Mouse (Mus musculus): ENCODE data around the gene Chd9. TPM values are rescaled to one million over a fixed set of nuclear protein-coding genes. Genes with fewer than 3 reads are reported as not detected.
A peak's percentile ranks its signal among the peaks of the same experiment; 100 is the strongest.
"Not testable (repeated sequence)": the region's sequence is repeated elsewhere in the genome, so short reads cannot be mapped to it uniquely, and the experiment has no call there.

Chd9 gene
- polyA plus RNA-seq, 1 experiment from 2014 or later: 53.5 TPM

GRCm38 (mm10) chr8:90908580-90909471 lies 80.7 kb downstream of the Chd9 start:
- Histone ChIP-seq H3K4me3 (peak overlapping the region; percentile 76), H3K4me1 (replicated peaks) (0 out of 2 replicates have a peak, but pooled peaks cover 3% of the 10 kb centered on the region), H3K36me3 (no peaks in the 10 kb centered on the region), H3K27ac (ENCODE audit: poor library complexity, severe bottlenecking) (peak overlapping the region; percentile 91), H3K9ac (peak overlapping the region; percentile 92), H3K27me3 (replicated peaks) (no peaks in the 10 kb centered on the region), H3K9me3 (replicated peaks) (no peaks in the 10 kb centered on the region), H3K4me2 (peak overlapping the region; percentile 96)
- peak; percentile 19 for ATAC-seq (ENCODE audit: insufficient number of reproducible peaks, low FRiP score)
- under 1% methylated on average over 86 of the region's 89 CpGs for WGBS

DNA sequence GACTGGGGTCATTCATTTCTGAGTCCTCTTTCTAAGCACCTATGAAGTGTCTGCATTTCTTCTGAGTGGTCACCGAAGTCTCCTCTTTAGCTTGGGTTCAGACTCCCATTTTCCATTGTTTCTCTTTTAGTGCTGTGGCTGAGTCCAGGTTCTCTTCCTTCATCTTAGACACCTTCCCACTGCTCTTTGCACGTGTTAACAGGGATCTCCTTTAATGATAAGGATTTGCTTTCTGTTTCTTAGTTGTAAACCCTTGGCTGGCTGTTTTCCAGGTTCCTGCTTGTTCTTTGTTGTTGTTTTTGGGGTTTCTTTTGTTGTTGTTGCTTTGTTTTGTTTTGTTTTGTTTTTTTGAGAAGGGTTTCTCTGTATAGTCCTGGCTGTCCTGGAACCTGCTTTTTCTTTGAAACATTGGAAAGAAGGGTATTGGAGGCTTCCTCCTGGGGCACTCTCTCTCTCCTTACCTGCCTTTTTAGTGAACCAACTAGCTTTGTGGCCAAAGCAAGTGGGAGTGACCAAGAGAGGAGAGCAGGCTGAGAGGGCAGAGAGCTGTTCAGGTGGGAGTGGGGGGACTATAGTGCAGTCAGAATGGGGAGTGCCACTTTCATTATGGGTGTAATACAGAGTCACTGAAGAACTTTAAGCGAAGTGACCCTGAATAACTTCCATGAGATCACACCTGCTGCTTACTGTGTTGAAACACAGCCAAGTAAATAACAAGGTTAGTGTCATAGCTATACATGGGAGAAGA lies 95.2 kb downstream of the Chd9 start:
- no peak for ATAC-seq (ENCODE audit: insufficient number of reproducible peaks, low FRiP score)
- WGBS: 67% methylated on average over 3 of the region's 3 CpGs

DNA sequence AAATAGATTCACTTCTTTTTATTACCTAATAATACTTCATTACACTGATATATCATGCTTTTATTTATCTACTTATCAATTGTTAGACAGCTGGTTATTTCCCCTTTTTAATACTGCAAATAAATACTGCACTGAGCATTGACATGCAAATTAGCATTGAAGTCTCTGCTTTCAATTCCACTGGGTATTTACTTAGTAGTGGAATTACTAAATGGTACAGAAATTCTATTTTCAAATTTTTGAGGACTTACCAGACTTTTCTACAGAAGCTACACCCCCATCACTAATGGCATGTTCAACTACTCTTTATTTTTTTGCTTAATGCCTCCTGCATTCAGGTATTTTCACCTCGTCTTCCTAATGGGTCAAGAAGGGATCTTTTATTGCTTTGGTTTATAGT lies 100.3 kb downstream of the Chd9 start:
- Histone ChIP-seq H3K9me3 (replicated peaks) (no peaks in the 10 kb centered on the region), H3K36me3 (peaks cover 13% of the 10 kb centered on the region), H3K9ac (no peak overlapping the region), H3K4me2 (no peak overlapping the region), H3K27ac (ENCODE audit: poor library complexity, severe bottlenecking) (no peak overlapping the region), H3K4me1 (replicated peaks) (no peaks in the 10 kb centered on the region), H3K27me3 (replicated peaks) (no peaks in the 10 kb centered on the region), H3K4me3 (no peak overlapping the region)
- ATAC-seq (ENCODE audit: insufficient number of reproducible peaks, low FRiP score): no peak
- 87% methylated on average over 1 of the region's 1 CpGs for WGBS

More for the DNA sequence above, 95.2 kb downstream of the Chd9 start:
- Histone ChIP-seq H3K9me3 (replicated peaks) (no peaks in the 10 kb centered on the region), H3K4me3 (no peak overlapping the region), H3K27me3 (replicated peaks) (no peaks in the 10 kb centered on the region), H3K4me2 (no peak overlapping the region), H3K4me1 (replicated peaks) (no peaks in the 10 kb centered on the region), H3K27ac (ENCODE audit: poor library complexity, severe bottlenecking) (no peak overlapping the region), H3K36me3 (0 out of 2 replicates have a peak, but pooled peaks cover 2% of the 10 kb centered on the region), H3K9ac (no peak overlapping the region)

- not testable (repeated sequence) for ATAC-seq (ENCODE audit: insufficient number of reproducible peaks, low FRiP score); H3K27me3 ChIP-seq (replicated peaks); H3K27ac ChIP-seq (ENCODE audit: poor library complexity, severe bottlenecking); H3K9me3 ChIP-seq (replicated peaks); H3K9ac ChIP-seq; H3K4me3 ChIP-seq; H3K4me2 ChIP-seq; H3K4me1 ChIP-seq (replicated peaks)
- H3K36me3 ChIP-seq: peaks cover 16% of the 10 kb centered on the region
Measured at GRCm38 (mm10) chr8:90930125-90930524, 102.0 kb downstream of the Chd9 start.

DNA sequence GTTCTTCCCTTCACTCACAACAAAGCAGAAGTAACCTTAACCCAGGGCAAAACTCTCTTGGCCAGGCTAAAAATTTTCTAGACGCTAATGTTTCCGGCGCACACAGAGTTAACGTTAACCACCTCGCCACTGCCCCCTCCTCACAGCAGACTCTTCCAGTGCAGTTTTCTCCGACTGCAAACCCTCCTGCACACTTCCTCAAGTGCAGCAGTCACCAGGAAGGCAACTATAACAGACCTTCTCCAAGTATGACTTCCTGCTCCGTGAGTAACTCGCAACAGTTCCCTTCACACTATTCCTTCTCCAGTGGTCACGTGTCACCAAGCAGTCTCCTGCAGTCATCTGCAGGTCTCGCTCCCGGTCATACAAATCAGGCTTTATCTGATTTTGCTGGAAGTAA lies 104.8 kb downstream of the Chd9 start:
- Histone ChIP-seq H3K36me3 (peaks cover 16% of the 10 kb centered on the region), H3K4me3 (no peak overlapping the region), H3K9ac (no peak overlapping the region), H3K4me2 (no peak overlapping the region), H3K9me3 (replicated peaks) (no peaks in the 10 kb centered on the region), H3K4me1 (replicated peaks) (no peaks in the 10 kb centered on the region), H3K27me3 (replicated peaks) (no peaks in the 10 kb centered on the region), H3K27ac (ENCODE audit: poor library complexity, severe bottlenecking) (no peak overlapping the region)
- 62% methylated on average over 11 of the region's 11 CpGs for WGBS
- ATAC-seq (ENCODE audit: insufficient number of reproducible peaks, low FRiP score): no peak

DNA sequence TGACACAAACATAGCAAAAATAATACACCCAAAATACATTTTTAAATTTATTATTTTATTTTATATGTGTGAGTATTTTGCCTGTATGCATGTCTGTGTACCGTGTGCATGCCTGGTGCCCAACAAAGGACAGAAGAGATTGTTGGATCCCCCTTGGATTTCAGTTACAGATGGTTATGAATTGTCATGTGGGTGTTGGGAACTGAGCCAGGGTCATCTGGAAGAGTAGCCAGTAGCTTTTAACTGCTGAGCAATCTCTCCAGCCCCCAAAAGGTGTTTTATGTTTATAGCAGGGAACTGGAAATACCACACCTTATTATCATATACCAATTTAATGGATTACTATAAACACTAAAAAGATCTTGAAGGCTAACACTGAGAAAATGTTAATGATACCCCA lies 106.6 kb downstream of the Chd9 start:
- Histone ChIP-seq H3K36me3 (peaks cover 16% of the 10 kb centered on the region), H3K4me3 (no peak overlapping the region), H3K4me1 (replicated peaks) (0 out of 2 replicates have a peak, but pooled peaks cover 3% of the 10 kb centered on the region), H3K27me3 (replicated peaks) (no peaks in the 10 kb centered on the region), H3K27ac (ENCODE audit: poor library complexity, severe bottlenecking) (no peak overlapping the region), H3K4me2 (no peak overlapping the region), H3K9ac (no peak overlapping the region), H3K9me3 (replicated peaks) (no peaks in the 10 kb centered on the region)
- ATAC-seq (ENCODE audit: insufficient number of reproducible peaks, low FRiP score): no peak
- WGBS: 90% methylated on average over 1 of the region's 1 CpGs

DNA sequence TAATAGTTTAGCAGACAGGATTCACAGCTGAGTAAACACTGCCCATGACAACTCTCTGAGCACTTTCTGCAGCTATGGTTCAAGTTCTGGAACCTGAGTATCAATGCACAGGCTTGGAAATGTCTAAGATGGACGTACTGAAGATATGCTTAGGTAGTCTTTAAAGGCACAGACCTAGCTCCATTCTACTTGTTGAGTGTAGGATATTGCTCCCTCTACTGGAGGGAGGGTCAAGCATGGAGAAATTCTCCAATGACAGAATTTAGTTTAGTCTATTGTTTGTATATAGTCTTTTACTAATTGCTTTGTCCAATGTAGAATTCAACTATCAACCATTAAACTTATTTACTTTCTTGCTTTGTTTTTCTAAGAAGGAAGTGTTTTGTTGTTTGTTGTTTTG lies 108.7 kb downstream of the Chd9 start:
- Histone ChIP-seq H3K36me3 (peaks cover 16% of the 10 kb centered on the region), H3K4me1 (replicated peaks) (0 out of 2 replicates have a peak, but pooled peaks cover 3% of the 10 kb centered on the region), H3K27ac (ENCODE audit: poor library complexity, severe bottlenecking) (no peak overlapping the region), H3K4me2 (no peak overlapping the region), H3K9me3 (replicated peaks) (no peaks in the 10 kb centered on the region), H3K9ac (no peak overlapping the region), H3K4me3 (no peak overlapping the region), H3K27me3 (replicated peaks) (no peaks in the 10 kb centered on the region)
- 44% methylated on average over 1 of the region's 1 CpGs for WGBS
- no peak for ATAC-seq (ENCODE audit: insufficient number of reproducible peaks, low FRiP score)

DNA sequence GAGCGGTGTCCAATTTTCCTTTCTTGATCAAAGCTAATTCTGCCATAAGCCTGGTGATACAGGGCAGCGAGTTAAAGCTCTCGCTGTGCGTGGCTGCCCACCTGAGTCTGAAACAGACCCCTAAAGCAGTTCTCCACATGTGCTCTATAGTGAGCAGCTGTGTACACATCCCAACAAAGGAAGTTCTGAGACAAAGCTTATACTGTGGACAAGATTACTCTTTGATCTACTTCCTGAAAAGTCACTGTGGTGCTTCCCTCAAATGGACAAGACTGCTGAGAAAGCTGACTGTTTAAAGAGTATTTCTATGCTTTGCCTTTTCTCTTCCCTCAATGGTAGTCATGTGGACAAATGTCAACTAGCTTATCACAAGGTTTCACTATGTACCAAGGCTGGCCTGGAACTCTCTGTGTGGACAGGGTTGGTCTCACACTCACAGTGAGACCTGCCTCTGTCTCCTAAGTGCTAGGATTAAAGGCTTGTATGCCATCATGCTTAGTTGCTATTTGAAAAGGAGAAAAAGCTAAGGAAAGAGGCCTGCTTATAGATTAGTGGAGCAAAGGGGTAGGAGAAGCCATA lies 110.3 kb downstream of the Chd9 start:
- no peak overlapping the region for H3K9ac ChIP-seq
- H3K27ac ChIP-seq (ENCODE audit: poor library complexity, severe bottlenecking): no peak overlapping the region
- no peak overlapping the region for H3K4me2 ChIP-seq
- H3K9me3 ChIP-seq (replicated peaks): no peaks in the 10 kb centered on the region
- no peaks in the 10 kb centered on the region for H3K27me3 ChIP-seq (replicated peaks)
- H3K36me3 ChIP-seq: peaks cover 3% of the 10 kb centered on the region; the same call in 1 of the 2 replicates
- 87% methylated on average over 4 of the region's 4 CpGs for WGBS
- no peak overlapping the region for H3K4me3 ChIP-seq
- H3K4me1 ChIP-seq (replicated peaks): 0 out of 2 replicates have a peak, but pooled peaks cover 3% of the 10 kb centered on the region
- no peak for ATAC-seq (ENCODE audit: insufficient number of reproducible peaks, low FRiP score)

GRCm38 (mm10) chr8:90939867-90940266 lies 111.7 kb downstream of the Chd9 start:
- H3K4me1 ChIP-seq (replicated peaks): 0 out of 2 replicates have a peak, but pooled peaks cover 3% of the 10 kb centered on the region
- H3K4me2 ChIP-seq: no peak overlapping the region
- no peak for ATAC-seq (ENCODE audit: insufficient number of reproducible peaks, low FRiP score)
- H3K36me3 ChIP-seq: no peaks in the 10 kb centered on the region
- H3K27me3 ChIP-seq (replicated peaks): no peaks in the 10 kb centered on the region
- H3K4me3 ChIP-seq: no peak overlapping the region
- H3K9me3 ChIP-seq (replicated peaks): no peaks in the 10 kb centered on the region
- 79% methylated on average over 1 of the region's 1 CpGs for WGBS
- H3K9ac ChIP-seq: no peak overlapping the region
- no peak overlapping the region for H3K27ac ChIP-seq (ENCODE audit: poor library complexity, severe bottlenecking)

DNA sequence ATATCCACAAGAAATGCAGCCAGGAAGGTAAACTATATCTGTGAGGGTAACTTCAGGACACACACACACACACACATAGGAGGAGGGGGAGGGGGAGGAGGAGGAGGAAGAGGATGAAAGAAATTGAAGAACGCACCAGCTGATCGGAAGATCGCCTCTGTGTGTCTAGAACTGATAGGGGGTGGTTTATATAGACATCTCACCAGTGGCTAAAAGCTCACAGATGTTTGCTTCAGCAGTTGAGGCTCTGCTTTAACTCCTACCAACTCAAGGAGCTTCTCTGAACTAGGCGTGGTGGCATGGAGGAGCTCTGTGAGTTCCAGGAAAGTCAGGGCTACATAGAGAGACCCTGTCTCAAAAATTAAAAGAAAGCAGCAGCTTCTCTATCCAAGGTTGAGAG lies 115.6 kb downstream of the Chd9 start:
- Histone ChIP-seq H3K9ac (no peak overlapping the region), H3K27me3 (replicated peaks) (no peaks in the 10 kb centered on the region), H3K27ac (ENCODE audit: poor library complexity, severe bottlenecking) (no peak overlapping the region), H3K36me3 (no peaks in the 10 kb centered on the region), H3K9me3 (replicated peaks) (no peaks in the 10 kb centered on the region), H3K4me1 (replicated peaks) (no peaks in the 10 kb centered on the region), H3K4me3 (no peak overlapping the region), H3K4me2 (no peak overlapping the region)
- WGBS: 76% methylated on average over 4 of the region's 4 CpGs
- ATAC-seq (ENCODE audit: insufficient number of reproducible peaks, low FRiP score): no peak
